Comparison of ENCODE assay signal across 8 mouse cellular contexts in the genomic region with DNA sequence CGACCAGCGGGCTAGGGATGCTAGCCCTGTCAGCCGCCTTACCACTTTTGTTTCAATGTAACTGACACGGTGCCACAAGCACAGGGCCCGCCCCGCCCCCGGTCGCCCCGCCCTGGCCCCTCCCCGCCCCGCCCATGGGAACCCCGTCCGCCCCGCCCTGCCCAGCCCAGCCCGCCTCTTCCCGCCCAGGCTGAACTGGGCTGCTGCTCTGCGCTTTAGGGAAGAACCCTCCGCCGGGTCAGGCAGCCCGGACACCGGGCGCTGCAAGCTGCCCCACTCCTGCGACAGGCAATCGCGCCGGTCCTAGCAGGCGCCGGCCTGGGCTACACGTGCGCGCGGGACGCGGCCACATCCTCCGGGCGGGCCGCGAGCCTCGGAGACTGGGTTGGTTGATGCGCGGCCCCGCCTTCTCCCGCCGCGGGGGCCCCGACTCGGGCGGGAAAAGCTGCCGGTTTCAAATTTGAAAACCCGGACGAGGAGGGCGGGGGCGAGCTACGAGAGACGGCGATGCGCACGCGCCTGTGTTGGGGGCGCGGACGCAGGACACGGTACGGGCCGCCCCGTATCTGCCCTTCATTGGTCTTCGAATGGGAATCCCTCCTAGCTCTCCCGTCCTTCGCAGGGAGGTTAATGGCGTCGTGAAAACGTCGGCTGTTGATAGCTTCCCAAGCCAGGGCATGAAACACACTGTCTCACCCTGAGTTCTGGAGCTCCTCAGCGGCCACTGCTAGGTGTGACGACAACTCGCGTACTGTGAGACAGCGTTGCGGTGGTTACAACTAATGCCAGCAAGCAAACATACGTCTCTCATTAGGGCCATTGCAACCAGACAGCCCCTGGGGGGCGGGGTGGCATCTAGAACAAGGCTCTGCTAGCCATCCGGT. TPM values are rescaled to one million over a fixed set of nuclear protein-coding genes. Genes with fewer than 3 reads are reported as not detected.
DNase-seq lines count a peak whose midpoint lies in the region; ATAC-seq and TF ChIP-seq lines count a peak whose summit lies in the region.

A gene (minus strand): TSS at position 141 of the 884 bp plus-strand sequence.

- no peaks in the 10 kb centered on the region for H3K27me3 ChIP-seq in forebrain, embryonic 12.5 days
- H3K27me3 ChIP-seq in lung, embryonic 15.5 days: no peaks in the 10 kb centered on the region
- H3K27me3 ChIP-seq in thymus, adult 2 months (ENCODE audit: control insufficient read depth, insufficient read depth, low read length): no peaks in the 10 kb centered on the region

- DNase-seq in ES-E14 (ENCODE audit: low read depth, low spot score): peak; percentile 67
- peak; percentile 88 for DNase-seq in c-Kit-positive CD71-positive TER-119-positive erythroid progenitor cells, embryonic 14.5 days (ENCODE audit: low spot score)
- peak; percentile 83 to 85 for DNase-seq in heart, postnatal 14 days
- no peak for DNase-seq in large intestine, adult 2 months (ENCODE audit: low read depth, low spot score)
- DNase-seq in thymus, adult 2 months: peak; percentile 87

- ATAC-seq in forebrain, embryonic 12.5 days (ENCODE audit: low FRiP score): peak; percentile 86
- ATAC-seq in lung, embryonic 15.5 days (ENCODE audit: borderline replicate concordance, extremely low read depth, low FRiP score, low TSS enrichment): peak; percentile 88

- TF ChIP-seq CTCF in olfactory bulb, adult 2 months (IDR thresholded peaks at IDR 0.05; ENCODE audit: insufficient read depth, low read depth, low read length): no peak
- no peak for TF ChIP-seq CTCF in thymus, adult 2 months (IDR thresholded peaks at IDR 0.05; ENCODE audit: borderline replicate concordance, control insufficient read depth, extremely low read depth, insufficient read depth, low read length, poor library complexity)

- in situ Hi-C loops in ES-E14 (cut with MboI; ENCODE audit: low sequenced_read_pairs in 2 of 2, unreplicated experiment in 2 of 2): no loop called here

- peak within 1 kb of the TSS; percentile 90 for H3K27ac ChIP-seq in ES-E14 (ENCODE audit: insufficient read depth, low read depth, low read length, poor library complexity, severe bottlenecking)
- H3K27ac ChIP-seq in forebrain, embryonic 12.5 days: peak within 1 kb of the TSS; percentile 97
- peak within 1 kb of the TSS; percentile 98 for H3K27ac ChIP-seq in lung, embryonic 15.5 days
- H3K27ac ChIP-seq in olfactory bulb, adult 2 months (ENCODE audit: insufficient read depth, low read depth, low read length): no peak within 1 kb of the TSS
- no peak within 1 kb of the TSS for H3K27ac ChIP-seq in thymus, adult 2 months (ENCODE audit: control insufficient read depth, insufficient read depth, low read length)

- no peak for TF ChIP-seq POLR2A in olfactory bulb, adult 2 months (IDR thresholded peaks at IDR 0.05; ENCODE audit: insufficient read depth, low read depth, low read length)
- TF ChIP-seq POLR2A in thymus, adult 2 months (IDR thresholded peaks at IDR 0.05; ENCODE audit: control insufficient read depth, extremely low read depth, insufficient read depth, low read length, poor library complexity): 0 out of 2 replicates have a peak, but pooled peaks have one; percentile 19

- H3K4me3 ChIP-seq in ES-E14 (ENCODE audit: insufficient read depth in 1 of 2, low read depth in 1 of 2, low read length in 2 of 2, poor library complexity in 1 of 2, severe bottlenecking in 1 of 2): peak within 1 kb of the TSS; percentile 86 to 93
- peak within 1 kb of the TSS; percentile 74 for H3K4me3 ChIP-seq in forebrain, embryonic 12.5 days (replicated peaks)
- H3K4me3 ChIP-seq in lung, embryonic 15.5 days: peak within 1 kb of the TSS; percentile 78
- H3K4me3 ChIP-seq in olfactory bulb, adult 2 months (ENCODE audit: insufficient read depth, low read depth, low read length): peak within 1 kb of the TSS; percentile 74
- peak within 1 kb of the TSS; percentile 62 for H3K4me3 ChIP-seq in thymus, adult 2 months (ENCODE audit: control insufficient read depth, insufficient read depth, low read length)

- intact Hi-C loops in heart, postnatal 14 days (cut with DNase I): loop anchor here (2.0 to 5.0 kb wide), 2 partner anchors 62 to 71 kb away; no protein-coding TSS in a partner anchor

- peaks cover 6% of the 10 kb centered on the region; the same call in 1 of the 2 replicates for H3K36me3 ChIP-seq in ES-E14 (ENCODE audit: control insufficient read depth, insufficient read depth, low read length, poor library complexity, severe bottlenecking)
- peaks cover 22% of the 10 kb centered on the region for H3K36me3 ChIP-seq in forebrain, embryonic 12.5 days (replicated peaks)
- peaks cover 15% of the 10 kb centered on the region for H3K36me3 ChIP-seq in lung, embryonic 15.5 days
- H3K36me3 ChIP-seq in thymus, adult 2 months (ENCODE audit: control insufficient read depth, insufficient read depth, low read length): peaks cover 9% of the 10 kb centered on the region

- H3K4me2 ChIP-seq in forebrain, embryonic 12.5 days: peak within 1 kb of the TSS; percentile 82
- H3K4me2 ChIP-seq in lung, embryonic 15.5 days: peak within 1 kb of the TSS; percentile 91

- H3K4me1 ChIP-seq in ES-E14 (ENCODE audit: control insufficient read depth in 2 of 2, insufficient read depth in 2 of 2, low read length in 2 of 2, poor library complexity in 1 of 2): peaks cover 0 to 28% of the 10 kb centered on the region in 2 experiments; a peak in 3 of 4 replicates
- peaks cover 38% of the 10 kb centered on the region for H3K4me1 ChIP-seq in forebrain, embryonic 12.5 days
- H3K4me1 ChIP-seq in lung, embryonic 15.5 days: peaks cover 40% of the 10 kb centered on the region
- H3K4me1 ChIP-seq in olfactory bulb, adult 2 months (ENCODE audit: control insufficient read depth, insufficient read depth, low read length): peaks cover 19% of the 10 kb centered on the region
- H3K4me1 ChIP-seq in thymus, adult 2 months (replicated peaks; ENCODE audit: control insufficient read depth, insufficient read depth, low read length): peaks cover 30% of the 10 kb centered on the region

- under 1% methylated on average over 76 of the region's 82 CpGs for WGBS in forebrain, embryonic 12.5 days
- WGBS in large intestine, adult 2 months: 1% methylated on average over 79 of the region's 82 CpGs
- under 1% methylated on average over 75 of the region's 82 CpGs for WGBS in lung, embryonic 15.5 days
- WGBS in olfactory bulb, adult 2 months: under 1% methylated on average over 82 of the region's 82 CpGs
- WGBS in thymus, adult 2 months: under 1% methylated on average over 82 of the region's 82 CpGs

- no peaks in the 10 kb centered on the region for H3K9me3 ChIP-seq in ES-E14 (ENCODE audit: control insufficient read depth, insufficient read depth, low read depth, low read length)
- H3K9me3 ChIP-seq in forebrain, embryonic 12.5 days: no peaks in the 10 kb centered on the region
- no peaks in the 10 kb centered on the region for H3K9me3 ChIP-seq in lung, embryonic 15.5 days

- H3K9ac ChIP-seq in ES-E14 (ENCODE audit: insufficient read depth, low read depth, low read length, poor library complexity, severe bottlenecking): peak within 1 kb of the TSS; percentile 93
- H3K9ac ChIP-seq in forebrain, embryonic 12.5 days: peak within 1 kb of the TSS; percentile 66
- peak within 1 kb of the TSS; percentile 78 for H3K9ac ChIP-seq in lung, embryonic 15.5 days

TF ChIP-seq in ES-E14, 5 proteins besides CTCF, POLR2A, EP300 and RAD21:
- TF ChIP-seq ZC3H11A (IDR thresholded peaks at IDR 0.05; ENCODE audit: borderline replicate concordance, low read depth, low read length) (no peak), ZNF384 (IDR thresholded peaks at IDR 0.05; ENCODE audit: low read depth, low read length) (no peak), MAFK (IDR thresholded peaks at IDR 0.05; ENCODE audit: insufficient read depth, low read depth, low read length) (no peak), CHD2 (IDR thresholded peaks at IDR 0.05; ENCODE audit: low read depth, low read length) (no peak), HCFC1 (IDR thresholded peaks at IDR 0.05; ENCODE audit: borderline replicate concordance, insufficient read depth, low read length) (no peak)

RNA-seq across cellular contexts. Expression of the gene that starts here (rescaled TPM):
- 12.5 and 19.8 TPM in 2 replicates for total RNA-seq in ES-E14 (2012; rRNA removed)
- polyA plus RNA-seq in forebrain, embryonic 12.5 days (2016; fragmentation: Nextera tagmentation; extraction: Ambion mirVana): 35.5 and 39.1 TPM in 2 replicates
- total RNA-seq in heart, postnatal 14 days (2021): 1 to 10 TPM; 2.2 to 3.0 TPM
- polyA plus RNA-seq in large intestine, adult 2 months (2012; rRNA removed): 10.0 and 11.4 TPM in 2 replicates
- 47.2 and 47.5 TPM in 2 replicates for polyA plus RNA-seq in lung, embryonic 15.5 days (2015; fragmentation: Nextera tagmentation; extraction: Ambion mirVana)
- not detected in 2 replicates for polyA plus RNA-seq in olfactory bulb, adult 2 months (2012; ENCODE audit: insufficient read depth, insufficient read length, low replicate concordance, missing spikeins)
- 122 and 153 TPM in 2 replicates for polyA plus RNA-seq in thymus, adult 2 months (2012; rRNA removed)

Comparison
In these comparisons a context has a peak if more than half of its experiments do, and no peak if none do; other contexts are left out.
1. H3K27ac ChIP-seq: peak in ES-E14 (single experiment), forebrain, embryonic 12.5 days (single experiment) and lung, embryonic 15.5 days (single experiment); none in olfactory bulb, adult 2 months (single experiment) and thymus, adult 2 months (single experiment).
2. Peak in every context shown above with its lines, with median percentiles within 50 percentile points of each other: H3K4me3 ChIP-seq and H3K9ac ChIP-seq.